Mouse (Mus musculus): ENCODE data around the gene Sema5a. TPM values are rescaled to one million over a fixed set of nuclear protein-coding genes. Genes with fewer than 3 reads are reported as not detected.

The Sema5a gene
- polyA plus RNA-seq, 1 experiment: 6.4 TPM

DNA sequence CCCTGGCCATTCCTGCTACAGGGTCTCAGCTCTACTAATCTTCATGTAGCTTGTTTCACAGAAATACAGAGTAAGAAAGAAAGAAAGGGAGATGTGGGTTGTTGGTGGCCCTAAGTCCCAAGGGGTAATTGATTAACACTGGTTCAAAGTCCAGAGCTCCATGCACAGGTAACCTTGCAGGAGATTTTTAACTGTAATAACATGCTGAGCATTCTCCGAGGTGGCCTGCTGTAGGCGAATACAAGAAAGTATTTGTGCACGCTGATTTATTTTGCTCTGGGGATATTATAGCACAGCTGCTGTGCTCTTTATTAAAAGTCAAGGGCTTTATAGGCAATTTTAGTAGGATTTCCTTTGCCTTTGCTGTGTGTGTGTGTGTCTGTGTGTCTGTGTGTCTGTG is 393.3 kb downstream of the Sema5a start:
- Histone ChIP-seq H3K79me2 (ENCODE audit: control insufficient read depth, insufficient read depth) (no peaks in the 10 kb centered on the region), H3ac (ENCODE audit: control insufficient read depth, insufficient read length, low read depth) (no peak overlapping the region), H3K36me3 (ENCODE audit: control insufficient read depth, insufficient read depth) (peaks cover 4% of the 10 kb centered on the region), H3K79me3 (ENCODE audit: low read depth) (no peaks in the 10 kb centered on the region), H3K4me3 (ENCODE audit: insufficient read depth, poor library complexity, severe bottlenecking) (no peak overlapping the region), H3K27me3 (ENCODE audit: control insufficient read depth, insufficient read depth, insufficient read length) (no peaks in the 10 kb centered on the region)
- TF ChIP-seq MYOD1 (IDR thresholded peaks at IDR 0.05; ENCODE audit: control insufficient read depth, insufficient read length, low read depth) (no peak), USF1 (IDR thresholded peaks at IDR 0.05; ENCODE audit: low read depth) (no peak), FOSL1 (IDR thresholded peaks at IDR 0.05; ENCODE audit: insufficient read depth, low read length, poor library complexity, severe bottlenecking) (no peak), MYOG (IDR thresholded peaks at IDR 0.05; ENCODE audit: control insufficient read depth, extremely low read depth, insufficient read length) (no peak), CTCF (IDR thresholded peaks at IDR 0.05; ENCODE audit: control insufficient read depth, insufficient read depth, insufficient read length) (no peak), CEBPB (IDR thresholded peaks at IDR 0.05; ENCODE audit: low read depth) (no peak), MAX (IDR thresholded peaks at IDR 0.05) (no peak)

DNA sequence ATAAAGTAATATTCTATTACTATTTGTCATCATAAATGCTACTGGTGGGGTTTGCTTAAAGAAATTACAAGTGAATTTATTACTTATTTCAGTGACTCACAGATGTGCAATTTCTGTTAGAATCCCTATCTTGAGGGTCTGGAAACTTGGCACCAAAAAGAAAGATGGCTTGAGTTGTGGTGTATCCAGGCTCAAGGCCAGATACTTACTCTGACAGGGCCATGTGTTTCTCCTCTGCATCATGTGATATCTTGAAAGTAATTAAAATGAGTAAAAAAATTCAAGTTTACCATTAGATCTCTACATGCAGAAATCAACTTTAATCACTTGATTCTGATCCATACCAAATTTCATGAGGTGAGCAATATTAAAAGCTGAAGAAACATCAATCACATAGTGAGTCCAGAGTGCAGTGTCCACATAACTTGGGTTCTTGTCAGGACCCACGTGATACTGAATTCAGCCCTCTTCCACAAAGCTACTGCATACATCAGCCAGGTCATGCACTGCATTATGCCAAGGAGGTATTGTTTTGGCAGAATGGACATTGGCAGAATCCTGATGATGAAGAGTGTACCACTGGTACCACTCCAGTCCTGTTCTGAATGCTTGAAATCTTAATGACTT is 402.6 kb downstream of the Sema5a start:
- Histone ChIP-seq H3K27me3 (ENCODE audit: control insufficient read depth, insufficient read depth, insufficient read length) (no peaks in the 10 kb centered on the region), H3K4me3 (ENCODE audit: insufficient read depth, poor library complexity, severe bottlenecking) (no peak overlapping the region), H3K79me3 (ENCODE audit: low read depth) (no peaks in the 10 kb centered on the region), H3K36me3 (ENCODE audit: control insufficient read depth, insufficient read depth) (no peaks in the 10 kb centered on the region), H3K79me2 (ENCODE audit: control insufficient read depth, insufficient read depth) (no peaks in the 10 kb centered on the region), H3ac (ENCODE audit: control insufficient read depth, insufficient read length, low read depth) (no peak overlapping the region)
- TF ChIP-seq USF1 (IDR thresholded peaks at IDR 0.05; ENCODE audit: low read depth) (peak; percentile 83), MYOD1 (IDR thresholded peaks at IDR 0.05; ENCODE audit: control insufficient read depth, insufficient read length, low read depth) (no peak), CEBPB (IDR thresholded peaks at IDR 0.05; ENCODE audit: low read depth) (no peak)

- Histone ChIP-seq H3K4me3 (ENCODE audit: insufficient read depth, poor library complexity, severe bottlenecking) (no peak overlapping the region), H3K79me3 (ENCODE audit: low read depth) (no peaks in the 10 kb centered on the region), H3K27me3 (ENCODE audit: control insufficient read depth, insufficient read depth, insufficient read length) (no peaks in the 10 kb centered on the region), H3ac (ENCODE audit: control insufficient read depth, insufficient read length, low read depth) (no peak overlapping the region), H3K36me3 (ENCODE audit: control insufficient read depth, insufficient read depth) (no peaks in the 10 kb centered on the region), H3K79me2 (ENCODE audit: control insufficient read depth, insufficient read depth) (no peaks in the 10 kb centered on the region)
- TF ChIP-seq MAX (IDR thresholded peaks at IDR 0.05) (no peak), USF1 (IDR thresholded peaks at IDR 0.05; ENCODE audit: low read depth) (no peak), FOSL1 (IDR thresholded peaks at IDR 0.05; ENCODE audit: insufficient read depth, low read length, poor library complexity, severe bottlenecking) (no peak), MYOG (IDR thresholded peaks at IDR 0.05; ENCODE audit: control insufficient read depth, extremely low read depth, insufficient read length) (no peak), MYOD1 (IDR thresholded peaks at IDR 0.05; ENCODE audit: control insufficient read depth, insufficient read length, low read depth) (no peak), CTCF (IDR thresholded peaks at IDR 0.05; ENCODE audit: control insufficient read depth, insufficient read depth, insufficient read length) (no peak), CEBPB (IDR thresholded peaks at IDR 0.05; ENCODE audit: low read depth) (no peak)
Measured at GRCm38 (mm10) chr15:32654046-32654445, 409.4 kb downstream of the Sema5a start.

DNA sequence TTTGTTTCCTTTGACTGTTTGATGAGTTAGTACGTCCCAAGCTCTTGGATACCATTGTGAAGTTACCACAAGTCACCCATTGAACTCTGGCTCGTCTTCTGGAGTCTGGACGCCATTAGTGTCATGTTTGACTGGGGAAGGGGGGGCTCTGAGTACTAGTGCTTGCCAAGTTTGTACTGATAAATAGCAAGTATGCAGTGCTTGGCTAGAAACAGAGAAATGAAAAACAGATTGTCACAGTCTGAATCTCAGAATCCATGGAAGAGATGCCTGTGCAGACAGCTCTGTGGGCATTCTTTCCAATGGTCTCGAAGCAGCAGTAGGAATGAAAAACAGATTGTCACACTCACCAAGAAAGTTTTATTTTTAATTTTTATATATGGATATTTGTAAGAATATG is 411.4 kb downstream of the Sema5a start:
- H3K36me3 ChIP-seq (ENCODE audit: control insufficient read depth, insufficient read depth): no peaks in the 10 kb centered on the region
- no peaks in the 10 kb centered on the region for H3K79me2 ChIP-seq (ENCODE audit: control insufficient read depth, insufficient read depth)
- TF ChIP-seq CEBPB (IDR thresholded peaks at IDR 0.05; ENCODE audit: low read depth) (no peak), MAX (IDR thresholded peaks at IDR 0.05) (no peak)
- no peak overlapping the region for H3K4me3 ChIP-seq (ENCODE audit: insufficient read depth, poor library complexity, severe bottlenecking)
- no peaks in the 10 kb centered on the region for H3K79me3 ChIP-seq (ENCODE audit: low read depth)
- H3ac ChIP-seq (ENCODE audit: control insufficient read depth, insufficient read length, low read depth): no peak overlapping the region
- H3K27me3 ChIP-seq (ENCODE audit: control insufficient read depth, insufficient read depth, insufficient read length): no peaks in the 10 kb centered on the region

GRCm38 (mm10) chr15:32676446-32676845 is 431.8 kb downstream of the Sema5a start:
- H3K36me3 ChIP-seq (ENCODE audit: control insufficient read depth, insufficient read depth): no peaks in the 10 kb centered on the region
- TF ChIP-seq CTCF (IDR thresholded peaks at IDR 0.05; ENCODE audit: control insufficient read depth, insufficient read depth, insufficient read length) (no peak), CEBPB (IDR thresholded peaks at IDR 0.05; ENCODE audit: low read depth) (no peak), MYOD1 (IDR thresholded peaks at IDR 0.05; ENCODE audit: control insufficient read depth, insufficient read length, low read depth) (no peak), MYOG (IDR thresholded peaks at IDR 0.05; ENCODE audit: control insufficient read depth, extremely low read depth, insufficient read length) (no peak), USF1 (IDR thresholded peaks at IDR 0.05; ENCODE audit: low read depth) (no peak), MAX (IDR thresholded peaks at IDR 0.05) (no peak), FOSL1 (IDR thresholded peaks at IDR 0.05; ENCODE audit: insufficient read depth, low read length, poor library complexity, severe bottlenecking) (no peak)
- H3K79me3 ChIP-seq (ENCODE audit: low read depth): no peaks in the 10 kb centered on the region
- no peak overlapping the region for H3K4me3 ChIP-seq (ENCODE audit: insufficient read depth, poor library complexity, severe bottlenecking)
- H3K79me2 ChIP-seq (ENCODE audit: control insufficient read depth, insufficient read depth): no peaks in the 10 kb centered on the region
- H3K27me3 ChIP-seq (ENCODE audit: control insufficient read depth, insufficient read depth, insufficient read length): no peaks in the 10 kb centered on the region
- no peak overlapping the region for H3ac ChIP-seq (ENCODE audit: control insufficient read depth, insufficient read length, low read depth)

DNA sequence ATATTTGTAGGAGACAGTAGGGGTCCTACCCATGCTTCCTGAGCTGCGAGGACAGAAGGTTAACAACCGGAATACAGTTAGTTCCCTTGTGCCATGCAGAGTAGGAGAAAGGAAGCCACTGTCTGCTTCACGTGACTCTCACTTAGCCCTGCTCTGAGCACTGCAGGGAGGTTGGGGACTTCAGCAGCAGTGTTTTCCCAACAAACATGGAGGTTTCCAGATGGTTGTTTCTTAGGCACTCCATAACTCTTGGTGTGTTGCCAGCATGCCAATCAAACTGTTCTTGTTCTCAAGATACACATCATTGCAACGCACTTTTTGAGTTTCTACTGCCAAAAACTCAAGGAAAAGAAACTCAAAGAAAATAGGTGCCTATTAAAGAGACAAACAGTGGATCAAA is 440.5 kb downstream of the Sema5a start:
- H3K27me3 ChIP-seq (ENCODE audit: control insufficient read depth, insufficient read depth, insufficient read length): no peaks in the 10 kb centered on the region
- no peak overlapping the region for H3K4me3 ChIP-seq (ENCODE audit: insufficient read depth, poor library complexity, severe bottlenecking)
- H3ac ChIP-seq (ENCODE audit: control insufficient read depth, insufficient read length, low read depth): no peak overlapping the region
- H3K79me2 ChIP-seq (ENCODE audit: control insufficient read depth, insufficient read depth): no peaks in the 10 kb centered on the region
- H3K79me3 ChIP-seq (ENCODE audit: low read depth): no peaks in the 10 kb centered on the region
- no peaks in the 10 kb centered on the region for H3K36me3 ChIP-seq (ENCODE audit: control insufficient read depth, insufficient read depth)
- no peak for TF ChIP-seq CTCF (IDR thresholded peaks at IDR 0.05; ENCODE audit: control insufficient read depth, insufficient read depth, insufficient read length)
- no peak for TF ChIP-seq CEBPB (IDR thresholded peaks at IDR 0.05; ENCODE audit: low read depth)
- TF ChIP-seq MAX (IDR thresholded peaks at IDR 0.05): no peak
- TF ChIP-seq MYOG (IDR thresholded peaks at IDR 0.05; ENCODE audit: control insufficient read depth, extremely low read depth, insufficient read length): no peak
- no peak for TF ChIP-seq FOSL1 (IDR thresholded peaks at IDR 0.05; ENCODE audit: insufficient read depth, low read length, poor library complexity, severe bottlenecking)
- TF ChIP-seq USF1 (IDR thresholded peaks at IDR 0.05; ENCODE audit: low read depth): no peak
